Mouse (Mus musculus) frontal cortex, adult (tissue): ENCODE measurements around the gene Ptpre.
"Not testable (repeated sequence)": the region's sequence is repeated elsewhere in the genome, so short reads cannot be mapped to it uniquely, and the experiment has no call there.

Experiments used
- ATAC-seq: cut with Nextera tagmentation; 2 replicates; pipeline ENCODE4 v1.9.2; 2017; ENCODE audit warnings: mild to moderate bottlenecking, moderate library complexity, mixed read lengths; ENCODE audit not compliant: low TSS enrichment

Ptpre gene

DNA sequence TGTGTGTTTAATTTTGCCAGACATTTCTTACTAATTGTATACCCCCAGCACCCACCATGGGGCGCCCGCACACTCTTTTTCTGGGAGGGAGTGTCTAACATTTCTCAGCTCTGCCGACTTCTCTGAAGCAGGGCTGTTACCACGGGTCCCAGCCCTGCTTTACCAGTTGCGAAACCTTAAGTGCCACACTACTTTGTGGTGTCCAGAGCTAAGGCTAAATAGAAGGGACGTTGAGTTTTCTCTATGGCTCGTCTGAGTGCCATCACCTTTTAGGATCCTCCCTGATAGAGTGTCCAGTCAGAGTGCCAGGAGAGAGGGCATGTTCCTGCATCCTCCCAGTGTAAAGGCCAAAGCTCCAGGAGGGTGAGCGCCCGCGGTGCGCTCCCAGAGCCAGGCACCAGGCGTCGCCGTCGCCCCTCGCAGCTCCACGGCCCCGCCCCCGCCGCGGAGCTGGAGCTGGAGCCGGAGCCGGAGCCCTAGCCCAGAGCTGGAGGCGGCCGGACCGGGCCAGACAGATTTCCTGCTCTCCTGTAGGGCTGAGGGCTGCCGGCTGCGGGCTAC, at the start of gene Ptpre:
Gene Ptpre, plus strand, starts transcription at position 141 of the 561 bp plus-strand sequence.
- peak; percentile 95 for ATAC-seq

DNA sequence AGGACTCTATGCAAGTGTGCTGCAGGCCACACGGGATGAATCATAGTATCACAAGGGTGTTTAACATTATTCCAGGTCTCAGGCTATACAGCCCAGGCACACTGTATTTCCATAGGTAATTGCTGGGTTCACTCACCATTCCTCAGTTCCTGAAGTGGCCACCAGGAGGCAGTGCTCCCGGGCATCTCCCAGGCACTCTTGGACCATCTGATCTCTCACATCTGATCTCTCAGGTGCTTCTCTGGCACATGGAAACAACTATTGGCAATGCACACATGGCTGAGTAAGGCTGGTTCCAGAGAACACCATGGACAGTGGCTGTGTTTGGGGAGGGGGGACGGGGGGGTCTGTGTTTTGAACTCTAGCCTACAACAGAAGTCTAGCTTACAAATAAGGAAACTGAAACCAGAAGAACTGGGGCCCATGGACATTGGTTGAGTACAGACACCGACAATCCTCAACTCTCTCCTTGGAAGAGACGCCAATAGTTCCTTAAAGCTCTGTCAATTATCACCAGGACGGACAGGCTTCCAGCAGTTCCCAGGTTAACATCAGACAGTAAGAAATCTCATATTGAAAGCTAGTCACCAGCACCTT, 49.0 kb upstream of the Ptpre start:
- ATAC-seq: no peak

GRCm38 (mm10) chr7:135489724-135490499, 47.4 kb upstream of the Ptpre start:
- no peak for ATAC-seq

DNA sequence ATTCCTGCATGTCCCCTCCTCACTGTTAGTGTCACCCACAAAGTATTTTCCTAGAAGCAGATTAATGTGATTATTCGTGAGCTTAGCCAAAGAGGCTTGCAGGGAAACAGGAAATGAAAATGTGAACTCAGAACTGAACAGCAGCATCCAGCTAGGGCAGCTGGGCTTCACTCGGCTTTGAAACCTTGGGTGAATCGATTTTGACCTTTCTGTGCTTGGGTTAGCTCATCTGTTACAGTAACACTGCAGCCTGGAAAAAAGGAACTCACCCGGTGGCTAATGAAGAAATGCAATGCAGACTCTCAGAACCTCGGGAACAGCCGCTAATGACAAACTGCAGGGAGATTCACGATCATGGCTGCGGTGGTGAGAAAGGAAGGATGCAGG, 46.8 kb upstream of the Ptpre start:
- ATAC-seq: no peak

DNA sequence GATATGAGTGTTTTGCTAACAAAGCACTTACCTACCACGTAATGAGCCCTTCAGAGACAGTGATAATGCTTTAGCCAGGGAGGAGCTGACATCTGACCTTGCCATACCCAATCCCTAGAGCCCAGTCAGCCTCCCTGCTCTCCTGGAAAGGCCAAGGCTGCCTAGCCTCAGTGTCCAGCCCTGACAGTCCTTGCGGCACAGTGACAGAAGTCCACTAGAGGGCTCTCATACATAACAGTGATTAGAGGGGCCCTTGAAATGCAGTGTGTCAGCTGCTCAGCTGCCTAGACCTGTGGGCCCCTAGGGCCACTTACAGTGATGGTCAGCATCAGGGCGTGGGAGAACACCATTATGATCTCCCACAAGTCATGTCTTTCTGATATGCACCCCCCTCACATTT, 42.0 kb upstream of the Ptpre start:
- peak; percentile 50; the same call in 1 of the 2 replicates for ATAC-seq

GRCm38 (mm10) chr7:135498565-135499186, 38.6 kb upstream of the Ptpre start:
- no peak for ATAC-seq

DNA sequence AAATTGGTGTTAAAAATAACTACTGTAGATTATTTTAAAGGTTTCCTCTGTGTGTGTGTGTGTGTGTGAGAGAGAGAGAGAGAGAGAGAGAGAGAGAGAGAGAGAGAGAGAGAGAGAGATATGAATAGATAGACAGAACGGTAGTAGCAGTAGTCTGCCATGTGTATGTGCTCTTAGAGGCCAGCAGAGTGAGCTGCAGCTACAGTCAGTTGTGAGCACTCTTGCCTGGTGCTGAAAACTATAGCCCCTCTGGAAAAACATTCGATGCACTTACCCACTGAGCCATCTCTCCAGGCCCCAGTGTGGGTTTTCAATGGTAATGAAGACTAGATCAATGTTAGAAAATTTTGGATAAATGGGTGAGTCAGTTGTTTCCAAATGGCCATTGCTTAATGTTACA, 37.9 kb upstream of the Ptpre start:
- ATAC-seq: no peak

DNA sequence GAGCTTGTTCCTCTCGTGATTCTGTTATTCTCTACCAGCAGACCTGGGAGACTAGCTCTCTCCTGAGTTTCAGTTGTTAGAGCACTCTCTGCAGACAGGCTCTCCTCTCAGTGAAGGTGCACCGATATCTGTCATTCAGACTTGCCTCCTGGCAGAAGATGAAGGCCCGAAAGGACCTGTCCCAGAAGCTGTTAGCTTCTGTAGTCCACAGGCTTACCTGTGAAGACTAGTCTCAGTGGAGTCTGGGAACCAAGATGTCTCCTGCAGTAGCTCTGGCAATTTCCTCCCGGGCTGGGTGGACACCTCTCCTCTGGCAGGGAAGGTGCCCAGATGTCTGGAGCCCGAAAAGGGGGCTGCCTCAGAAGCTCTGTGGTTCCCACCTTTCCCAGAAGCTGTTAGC, 30.8 kb upstream of the Ptpre start:
- not testable (repeated sequence) for ATAC-seq

DNA sequence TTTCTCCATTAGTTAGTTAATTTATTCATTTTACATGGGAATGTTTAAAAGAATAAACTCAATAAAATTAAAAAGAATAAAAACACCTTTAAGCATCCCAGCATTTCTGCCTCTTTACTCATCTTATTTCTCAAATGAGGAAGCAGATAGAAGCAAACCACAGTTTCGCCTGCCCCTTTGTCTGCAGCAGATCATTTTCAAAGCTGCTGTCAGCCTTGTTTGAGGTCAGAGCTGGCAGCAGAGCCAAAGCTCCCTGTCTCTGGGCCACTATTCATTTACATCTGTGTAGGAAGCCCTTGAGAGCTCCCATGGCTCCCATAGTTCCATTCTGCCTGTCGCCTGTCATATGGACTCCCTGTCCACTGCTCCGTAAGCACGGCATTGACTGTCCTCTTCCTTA, 28.7 kb upstream of the Ptpre start:
- ATAC-seq: no peak

DNA sequence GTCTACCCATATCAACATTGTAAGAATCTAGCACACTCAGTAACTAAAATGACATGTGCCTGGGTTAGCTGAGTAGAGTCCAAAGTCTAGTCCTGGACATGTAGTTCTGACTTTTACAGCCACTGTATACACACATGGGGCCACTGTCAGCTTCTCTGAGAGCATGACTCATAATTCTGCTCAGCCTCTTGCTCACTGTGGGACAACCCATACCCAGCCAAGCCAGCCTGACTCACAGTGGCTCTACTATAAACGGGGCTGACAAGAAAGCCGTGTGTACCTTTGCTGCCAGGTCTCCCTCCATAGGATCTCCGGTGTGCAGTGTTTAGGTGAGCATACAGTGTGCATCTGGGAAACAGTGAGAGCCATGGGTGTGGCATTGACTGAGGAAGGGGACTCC, 28.0 kb upstream of the Ptpre start:
- ATAC-seq: 0 out of 2 replicates have a peak, but pooled peaks have one; percentile 52

DNA sequence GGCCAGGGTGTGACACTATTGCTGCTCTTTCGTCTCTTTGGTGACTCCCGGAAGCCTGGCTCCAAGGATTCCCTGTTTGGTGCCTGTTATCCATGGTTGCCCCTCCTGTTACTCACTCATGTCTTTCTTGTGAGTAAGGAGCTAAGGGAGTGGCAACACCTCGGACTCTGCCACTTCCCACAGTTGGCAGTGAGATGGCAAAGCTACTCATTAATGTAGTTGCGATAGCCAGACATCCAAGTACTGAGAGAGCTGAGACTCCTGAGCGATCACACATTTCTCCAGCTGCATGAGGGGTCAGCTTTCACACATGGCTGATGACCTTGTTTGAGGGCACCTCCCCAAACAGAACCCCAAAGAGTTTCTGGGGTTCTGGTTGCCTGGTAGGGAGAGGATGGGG, 26.9 kb upstream of the Ptpre start:
- no peak for ATAC-seq

DNA sequence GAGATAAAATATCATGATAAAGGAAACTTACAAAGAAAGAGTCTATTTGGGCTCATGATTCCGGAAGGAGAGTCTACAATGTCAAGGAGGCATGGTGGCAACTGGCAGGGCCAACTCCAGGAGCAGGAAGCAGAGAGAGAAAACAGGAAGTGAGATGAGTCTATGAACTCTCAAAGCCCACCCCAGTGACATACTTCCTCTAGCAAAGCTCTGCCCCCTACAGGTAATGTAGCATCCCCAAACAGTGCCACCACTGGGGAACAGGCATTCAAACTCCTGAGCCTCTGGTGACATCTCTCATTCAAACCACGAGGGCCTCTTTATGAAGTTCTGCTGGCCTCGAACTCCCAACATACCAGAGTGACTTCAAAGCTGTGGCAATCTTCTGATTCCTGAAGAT, 25.6 kb upstream of the Ptpre start:
- ATAC-seq: no peak

GRCm38 (mm10) chr7:135517191-135517590, 20.1 kb upstream of the Ptpre start:
- ATAC-seq: no peak

- no peak for ATAC-seq
Observed at GRCm38 (mm10) chr7:135520241-135520640, 17.0 kb upstream of the Ptpre start.

- no peak for ATAC-seq
Observed at GRCm38 (mm10) chr7:135521755-135522512, 15.3 kb upstream of the Ptpre start.

- no peak for ATAC-seq
Observed at GRCm38 (mm10) chr7:135523981-135524380, 13.3 kb upstream of the Ptpre start.

DNA sequence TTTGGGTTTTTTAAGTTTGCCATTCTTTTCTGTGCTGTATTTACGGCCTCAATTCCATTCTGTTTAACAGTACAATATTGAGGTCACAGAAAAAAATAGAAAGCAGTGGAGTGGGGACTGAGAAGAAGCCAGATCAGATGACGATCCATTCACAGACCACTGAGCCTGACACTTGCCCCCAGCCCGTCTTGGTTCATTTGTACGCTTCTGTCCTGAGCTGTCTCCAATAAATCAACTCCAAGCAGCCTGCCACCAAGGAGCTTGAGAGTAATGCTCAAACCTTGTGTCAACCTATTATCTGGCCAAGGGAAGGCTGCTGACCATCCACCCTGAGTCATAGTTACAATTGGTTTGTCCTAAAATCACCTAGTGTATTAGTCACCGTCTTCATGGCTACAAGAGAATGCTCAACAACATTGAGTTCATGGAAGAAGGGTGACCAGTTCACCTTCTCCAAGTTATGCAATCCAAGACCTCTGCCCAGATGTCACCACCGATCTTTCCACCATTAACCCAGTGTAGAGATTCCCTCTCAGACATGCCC, 12.8 kb upstream of the Ptpre start:
- ATAC-seq: no peak

- ATAC-seq: no peak
Observed at GRCm38 (mm10) chr7:135526574-135527152, 10.6 kb upstream of the Ptpre start.

GRCm38 (mm10) chr7:135527169-135527568, 10.1 kb upstream of the Ptpre start:
- no peak for ATAC-seq

DNA sequence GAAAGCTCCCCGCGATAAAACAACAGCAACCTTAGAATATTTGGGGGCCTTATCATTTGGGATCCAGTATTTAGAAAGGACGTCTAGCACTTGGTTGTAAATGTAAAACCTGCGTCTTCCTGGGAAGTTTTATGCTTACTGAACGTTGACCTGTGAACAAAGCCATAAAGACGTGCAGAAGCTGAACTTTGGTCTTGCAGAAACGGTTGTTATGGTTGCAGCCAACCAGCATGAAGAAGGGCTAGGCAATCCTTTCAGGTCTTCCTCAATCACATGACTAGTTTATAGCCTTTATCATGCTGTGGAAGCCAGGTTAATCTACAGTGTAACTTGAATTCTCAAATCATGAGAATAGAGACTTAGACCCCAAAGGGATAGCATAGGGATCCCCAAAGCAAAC, 8.8 kb upstream of the Ptpre start, which contains the start of gene Clrn3:
Gene Clrn3, minus strand, starts transcription at position 140 of the 400 bp plus-strand sequence.
- no peak for ATAC-seq

DNA sequence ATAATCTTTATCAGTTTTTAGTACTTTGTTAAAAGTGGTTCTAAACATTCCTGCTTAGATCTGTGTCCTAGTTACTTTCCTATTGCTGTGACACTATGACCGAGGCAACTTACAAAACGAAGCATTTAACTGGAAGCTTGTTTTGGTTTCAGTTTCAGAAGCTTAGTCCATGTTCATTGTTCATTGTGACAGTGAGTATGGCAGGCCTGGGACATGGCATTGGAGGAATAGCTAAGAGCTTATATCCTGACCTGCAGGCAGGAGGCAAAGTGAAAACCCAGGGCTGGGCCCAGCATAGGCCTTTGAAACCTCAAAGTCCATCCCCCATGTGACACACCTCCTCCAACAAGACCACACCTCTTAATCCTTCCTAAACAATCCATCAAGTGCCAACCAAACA, 8.2 kb upstream of the Ptpre start:
- ATAC-seq: no peak
